Comparison of ENCODE assay signal across 11 mouse cellular contexts in the genomic region with DNA sequence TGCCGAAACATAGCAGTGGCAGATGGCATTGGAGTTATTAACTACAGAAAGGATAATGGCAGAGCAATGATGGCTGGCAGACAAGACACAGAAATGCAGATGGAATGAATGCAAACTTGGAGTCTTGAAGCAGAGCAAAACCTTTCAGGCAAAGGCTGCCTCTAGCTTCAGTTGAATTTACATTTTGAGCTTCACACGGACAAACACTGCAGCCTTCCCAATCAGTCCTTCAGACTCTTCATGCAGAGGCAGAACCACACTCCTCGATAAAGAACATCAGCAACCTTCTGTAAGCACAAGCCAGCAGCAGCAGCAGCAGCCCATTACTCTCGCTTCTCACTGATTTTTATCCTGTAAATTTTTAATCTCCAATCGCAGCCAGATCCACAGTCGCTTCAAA. TPM values are rescaled to one million over a fixed set of nuclear protein-coding genes. Genes with fewer than 3 reads are reported as not detected.
DNase-seq lines count a peak whose midpoint lies in the region; ATAC-seq and TF ChIP-seq lines count a peak whose summit lies in the region.
"Had no signal": no experiment of that assay in that cellular context is flagged by ENCODE, and none has a peak within 500 bp of the region (broad histone marks: within the 10 kb centered on the region; RNA-seq: fewer than 3 reads in every experiment).

No protein-coding gene starts in this region.

- no peak for DNase-seq in frontal cortex, adult 2 months (ENCODE audit: extremely low spot score in 1 of 2, low spot score in 1 of 2)
- no peak for DNase-seq in layer of hippocampus, adult 2 months (ENCODE audit: low spot score in 2 of 2)
- no peak for DNase-seq in layer of hippocampus, adult 9-10 months (ENCODE audit: low spot score)
- DNase-seq in embryo, embryonic 10.5 days (ENCODE audit: low spot score), result no peak
- DNase-seq in spleen, adult 18-20 months, result no peak
- DNase-seq: thymus, postnatal 14 days had no signal

- H3K27ac ChIP-seq in layer of hippocampus, adult 2 months, result peak overlapping the region; percentile 81
- H3K27ac ChIP-seq in hindbrain, embryonic 12.5 days, result peak overlapping the region; percentile 75
- peak overlapping the region; percentile 71; the same call in 1 of the 2 replicates for H3K27ac ChIP-seq in olfactory bulb, adult 2 months (ENCODE audit: insufficient read depth, low read depth, low read length)
- H3K27ac ChIP-seq: limb, embryonic 15.5 days had no signal

- ATAC-seq in frontal cortex, adult (ENCODE audit: low TSS enrichment), result peak; percentile 45
- ATAC-seq in hindbrain, embryonic 12.5 days (ENCODE audit: low FRiP score), result no peak

- TF ChIP-seq POLR2A in olfactory bulb, adult 2 months (IDR thresholded peaks at IDR 0.05; ENCODE audit: insufficient read depth, low read depth, low read length), result no peak

- H3K36me3 ChIP-seq in hindbrain, embryonic 12.5 days, result no peaks in the 10 kb centered on the region
- H3K36me3 ChIP-seq: limb, embryonic 15.5 days had no signal

- H3K4me2 ChIP-seq in hindbrain, embryonic 12.5 days (replicated peaks), result peak overlapping the region; percentile 41

- H3K27me3 ChIP-seq in hindbrain, embryonic 12.5 days, result no peaks in the 10 kb centered on the region
- H3K27me3 ChIP-seq: limb, embryonic 15.5 days; megakaryocyte, embryonic 14.5 days had no signal

- no peak for TF ChIP-seq CTCF in layer of hippocampus, adult 2 months (conservative IDR thresholded peaks at IDR 0.05)
- TF ChIP-seq CTCF in olfactory bulb, adult 2 months (IDR thresholded peaks at IDR 0.05; ENCODE audit: insufficient read depth, low read depth, low read length), result no peak

- WGBS in hindbrain, embryonic 12.5 days, result 76% methylated on average over 6 of the region's 6 CpGs
- 28% methylated on average over 6 of the region's 6 CpGs for WGBS in olfactory bulb, adult 2 months

- peaks cover 21% of the 10 kb centered on the region for H3K4me1 ChIP-seq in hindbrain, embryonic 12.5 days
- H3K4me1 ChIP-seq in olfactory bulb, adult 2 months (ENCODE audit: control insufficient read depth, insufficient read depth, low read length), result peaks cover 3% of the 10 kb centered on the region

- no peaks in the 10 kb centered on the region for H3K9me3 ChIP-seq in hindbrain, embryonic 12.5 days (replicated peaks)
- H3K9me3 ChIP-seq: limb, embryonic 15.5 days; megakaryocyte, embryonic 14.5 days had no signal

- H3K9ac ChIP-seq in hindbrain, embryonic 12.5 days, result peak overlapping the region; percentile 45
- H3K9ac ChIP-seq: limb, embryonic 15.5 days had no signal

- H3K4me3 ChIP-seq in layer of hippocampus, adult 2 months, result peak overlapping the region; percentile 57
- 0 out of 2 replicates have a peak overlapping the region, but pooled peaks have one; percentile 8 for H3K4me3 ChIP-seq in hindbrain, embryonic 12.5 days
- H3K4me3 ChIP-seq in olfactory bulb, adult 2 months (ENCODE audit: insufficient read depth, low read depth, low read length), result peak overlapping the region; percentile 48
- H3K4me3 ChIP-seq: limb, embryonic 15.5 days; megakaryocyte, embryonic 14.5 days had no signal

RNA-seq across cellular contexts. Expression of a gene that starts 46.0 kb away (rescaled TPM):
- polyA plus RNA-seq in frontal cortex, adult 2 months (2012; rRNA removed), result 60.5 and 70.6 TPM in 2 replicates
- total RNA-seq in layer of hippocampus, adult 2 months (2021), result 10 to 100 TPM; 53.9 to 56.2 TPM
- 87.9 and 97.4 TPM in 2 replicates for polyA plus RNA-seq in hindbrain, embryonic 12.5 days (2016; fragmentation: Nextera tagmentation; extraction: Ambion mirVana)
- polyA plus RNA-seq in olfactory bulb, adult 2 months (2012; ENCODE audit: insufficient read depth, insufficient read length, low replicate concordance, missing spikeins), result not detected in 2 replicates
